Mouse (Mus musculus): ENCODE results near the gene Lrrc28.

The Lrrc28 gene

DNA sequence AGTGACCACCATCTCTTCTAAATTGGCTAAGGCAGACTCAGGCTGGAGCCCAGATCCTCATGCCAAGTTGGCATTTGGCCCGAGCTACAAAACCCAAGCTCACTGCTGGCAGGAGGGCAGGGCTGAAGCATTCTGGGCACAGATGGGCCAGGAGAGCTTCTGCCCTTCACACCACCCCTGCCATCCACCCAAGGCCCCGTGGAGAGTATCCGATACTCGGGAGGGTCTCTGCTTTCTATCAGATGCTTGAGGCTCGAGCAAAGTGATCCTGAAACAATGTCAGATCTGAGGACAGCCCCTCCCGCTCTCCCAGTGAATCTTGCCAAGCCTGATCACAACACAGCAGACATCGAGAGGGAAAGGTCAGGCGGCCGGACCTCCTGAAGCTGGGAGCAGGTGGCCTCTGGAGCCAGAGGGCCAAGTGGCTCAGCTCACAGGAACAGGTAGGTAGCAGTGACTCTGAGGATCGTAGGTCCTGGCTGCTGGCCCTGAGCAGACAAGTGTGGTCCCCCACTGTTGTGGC, 157.1 kb downstream of the Lrrc28 start:
- peak; percentile 80 for DNase-seq (ENCODE audit: inconsistent ontology term)

DNA sequence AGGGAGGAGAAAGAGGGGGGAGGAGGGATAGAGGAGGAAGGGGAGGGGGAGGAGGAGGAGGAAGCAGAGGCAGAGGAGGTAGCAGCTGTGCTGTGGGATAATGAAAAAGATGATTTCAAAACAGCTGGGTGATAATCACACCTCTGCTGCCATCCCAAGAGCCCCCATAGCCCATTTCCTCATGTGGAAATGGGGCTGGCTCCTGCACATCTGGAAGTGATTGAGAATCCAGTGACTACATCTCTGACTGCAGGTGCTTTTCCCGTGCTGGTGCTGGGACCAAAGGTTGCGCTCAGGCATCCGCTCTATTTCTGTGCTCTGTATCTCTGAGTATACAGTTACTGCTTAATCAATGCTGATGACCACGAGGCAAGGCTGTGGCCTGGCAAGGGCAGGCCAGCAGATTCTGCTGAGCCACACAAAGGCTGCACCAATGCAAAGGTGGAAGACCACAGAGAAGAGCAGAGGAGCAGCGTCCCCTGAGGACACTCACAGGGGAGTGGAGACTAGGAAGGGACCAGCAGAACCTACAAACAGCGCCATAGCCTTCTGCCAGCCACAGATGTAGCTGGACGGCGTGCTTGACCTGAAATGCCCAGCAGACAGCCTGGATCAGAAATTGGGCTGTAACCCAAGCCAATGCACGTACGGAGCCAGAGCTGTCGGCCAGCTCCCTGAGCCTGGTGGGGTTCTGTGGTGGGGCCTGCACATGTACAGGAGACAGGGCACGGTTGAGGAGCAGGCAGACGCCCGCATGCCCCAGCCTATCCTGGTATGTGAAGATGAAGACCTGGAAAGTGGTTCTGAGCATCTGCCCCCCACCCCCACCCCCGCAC, 157.9 kb downstream of the Lrrc28 start:
- peak; percentile 58 for DNase-seq (ENCODE audit: inconsistent ontology term)

DNA sequence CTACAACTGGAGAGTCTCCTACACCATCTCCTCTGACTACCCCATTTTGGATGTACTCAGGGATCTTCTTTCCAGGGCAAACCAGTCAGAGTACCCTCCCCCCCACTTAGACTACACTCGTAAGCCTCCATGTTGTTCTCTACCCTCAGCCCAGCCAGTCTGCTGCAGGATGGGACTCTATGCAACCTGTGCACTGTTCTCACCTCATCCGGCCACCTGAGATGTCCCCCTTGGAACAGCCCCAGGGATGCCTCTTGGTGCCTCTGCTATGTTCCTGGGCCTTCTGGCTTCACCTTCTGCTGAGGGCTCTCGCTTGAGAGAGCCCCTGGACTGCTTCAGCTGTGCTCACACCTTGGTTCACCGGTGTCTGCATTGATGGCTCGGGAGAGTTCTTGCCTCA, 158.7 kb downstream of the Lrrc28 start:
- no peak for DNase-seq (ENCODE audit: inconsistent ontology term)

DNA sequence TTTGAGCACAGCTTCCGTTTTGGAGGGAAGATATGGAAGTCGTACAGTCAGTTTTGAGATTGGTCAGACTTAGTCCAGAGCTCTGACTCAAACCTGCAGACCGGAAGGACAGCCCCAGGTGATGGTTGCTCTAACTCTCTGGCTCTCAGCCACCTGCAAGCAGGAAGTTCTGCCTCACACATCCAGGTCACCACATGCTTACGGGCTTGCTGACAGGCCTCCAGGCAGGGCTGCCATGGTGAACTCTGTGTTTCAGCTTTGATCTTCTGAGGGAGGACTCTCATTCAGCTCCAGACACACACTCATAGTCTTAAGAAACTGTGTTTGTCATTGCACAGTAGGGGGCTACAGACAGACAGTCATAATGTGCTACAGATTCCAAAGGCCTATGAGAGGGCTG, 161.4 kb downstream of the Lrrc28 start:
- DNase-seq (ENCODE audit: inconsistent ontology term), result no peak

DNA sequence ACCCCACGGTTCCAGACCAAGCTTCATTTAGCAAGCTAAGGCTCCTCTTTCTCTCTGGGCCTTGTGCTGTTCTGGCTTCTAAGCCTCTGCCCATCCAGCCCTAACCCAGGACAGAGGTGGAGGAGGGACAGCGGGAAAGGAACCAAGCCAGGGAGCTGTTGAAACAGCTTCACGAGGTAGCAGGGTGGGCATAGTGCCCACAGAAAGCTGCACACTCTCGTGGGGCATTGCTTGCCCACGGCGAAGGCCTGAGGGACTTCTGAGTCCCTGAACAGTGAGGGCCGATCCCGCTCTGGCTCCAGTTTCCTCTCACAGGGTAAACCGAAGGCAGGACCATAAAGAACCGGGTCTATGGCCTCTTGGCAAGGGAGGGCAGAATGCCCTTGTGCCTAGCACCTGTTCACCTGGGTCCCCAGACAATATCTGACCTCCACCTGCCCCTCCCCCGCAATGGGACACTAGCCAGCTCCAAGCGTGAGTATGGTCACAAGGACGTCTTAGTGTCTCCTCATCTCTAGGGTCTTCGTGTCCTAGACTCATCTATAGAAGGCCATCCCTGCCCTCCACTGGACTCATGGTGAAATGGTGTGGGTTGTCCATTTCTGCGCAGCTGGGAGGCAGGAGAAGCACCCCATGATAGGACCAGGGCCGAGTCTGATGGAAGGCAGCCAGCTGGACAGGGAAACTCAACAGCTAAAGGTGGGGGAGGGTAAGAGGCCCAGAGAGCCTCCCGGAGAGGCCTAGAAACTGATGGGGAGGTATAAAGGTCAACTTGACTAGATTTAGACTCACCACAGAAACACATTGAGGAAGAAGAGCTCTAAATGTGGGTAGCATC, 165.3 kb downstream of the Lrrc28 start:
- no peak for DNase-seq (ENCODE audit: inconsistent ontology term)

DNA sequence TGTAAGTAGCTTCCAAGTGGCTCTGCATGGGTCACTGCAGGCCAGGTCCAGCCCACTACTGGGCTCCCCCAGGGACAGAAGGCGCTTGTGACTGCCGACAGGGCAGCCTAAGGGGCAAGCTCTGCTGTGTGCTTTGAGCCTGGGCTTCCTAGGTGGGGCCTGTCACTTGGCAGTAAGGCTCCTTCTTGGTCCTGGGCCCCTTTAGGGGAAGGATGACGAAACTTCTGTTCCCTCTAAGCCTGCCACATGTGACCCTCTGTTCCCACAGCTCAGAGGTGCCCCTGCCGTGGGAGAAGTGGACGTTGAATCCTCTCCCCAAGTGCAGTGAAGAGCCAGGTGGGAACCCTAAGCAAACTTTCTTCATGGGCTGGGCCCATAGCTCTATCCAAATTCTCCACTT, 165.9 kb downstream of the Lrrc28 start:
- no peak for DNase-seq (ENCODE audit: inconsistent ontology term)

DNA sequence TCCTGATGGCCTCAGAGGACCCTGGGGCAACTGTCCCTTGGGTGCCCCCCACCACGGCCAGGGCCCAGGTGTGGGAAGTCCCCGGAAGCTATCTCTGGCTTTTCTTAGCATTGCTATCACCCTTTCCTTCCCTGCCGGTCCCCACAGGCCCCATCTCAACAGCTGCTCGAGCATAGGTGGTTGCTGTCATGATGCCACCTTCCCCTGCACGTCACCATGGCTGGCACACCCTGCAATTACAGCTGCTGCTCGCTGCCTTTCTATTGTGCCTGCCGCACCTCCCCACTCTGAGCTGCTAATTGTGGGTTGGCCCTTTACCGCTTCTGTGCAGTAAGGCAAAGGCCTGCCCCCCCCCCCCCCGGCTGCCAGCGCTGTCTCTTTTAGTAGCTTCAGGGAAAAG, 167.1 kb downstream of the Lrrc28 start:
- DNase-seq (ENCODE audit: inconsistent ontology term), result no peak

DNA sequence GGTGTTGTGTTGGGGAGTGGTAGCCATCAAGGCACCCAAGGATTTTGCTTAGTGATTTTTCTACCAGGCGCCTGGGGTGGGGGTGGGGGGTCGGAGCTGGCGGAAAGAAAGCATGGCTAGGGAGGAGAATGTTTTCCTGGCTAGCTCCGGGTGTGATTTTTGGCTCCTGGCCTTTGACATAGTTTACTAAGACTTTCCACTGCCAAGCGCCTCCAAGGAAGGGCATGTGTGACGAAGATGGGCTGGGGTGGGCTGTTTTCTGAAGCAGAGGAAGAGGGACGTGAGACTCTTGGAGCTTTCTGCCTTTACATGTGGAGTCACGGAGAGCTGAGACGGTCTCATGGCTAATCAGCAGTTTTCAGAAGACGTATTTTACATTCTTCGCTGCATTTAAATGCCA, 173.8 kb downstream of the Lrrc28 start:
- no peak for DNase-seq (ENCODE audit: inconsistent ontology term)

DNA sequence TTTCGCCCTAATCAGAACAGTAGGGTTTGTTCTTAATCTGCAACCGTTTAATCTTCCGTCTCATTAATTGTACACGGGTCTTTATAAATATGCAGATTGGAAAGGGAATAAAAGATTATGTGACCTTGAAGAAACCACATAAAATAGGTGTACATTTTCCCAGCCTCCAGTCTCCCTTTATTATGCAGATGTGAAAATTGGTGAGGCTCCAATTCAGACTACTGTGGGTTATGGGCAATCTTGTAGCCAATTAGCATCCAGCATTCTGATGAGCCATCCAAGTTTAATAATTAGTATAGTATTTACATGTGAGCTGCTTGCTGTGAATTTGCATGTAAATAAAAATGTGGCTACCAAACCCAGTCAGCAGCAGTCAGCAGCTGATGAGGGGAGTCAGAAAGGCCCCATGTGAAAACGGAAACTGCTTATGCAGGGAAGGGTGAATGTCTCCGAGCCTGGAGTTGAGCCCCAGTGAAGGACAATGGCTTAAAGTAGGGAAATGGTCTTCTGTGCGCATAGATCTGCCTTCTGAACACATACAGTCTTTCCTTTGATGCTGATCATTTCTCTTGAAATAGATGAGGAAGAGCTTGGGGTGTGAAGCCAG, 176.2 kb downstream of the Lrrc28 start:
- no peak for DNase-seq (ENCODE audit: inconsistent ontology term)

DNA sequence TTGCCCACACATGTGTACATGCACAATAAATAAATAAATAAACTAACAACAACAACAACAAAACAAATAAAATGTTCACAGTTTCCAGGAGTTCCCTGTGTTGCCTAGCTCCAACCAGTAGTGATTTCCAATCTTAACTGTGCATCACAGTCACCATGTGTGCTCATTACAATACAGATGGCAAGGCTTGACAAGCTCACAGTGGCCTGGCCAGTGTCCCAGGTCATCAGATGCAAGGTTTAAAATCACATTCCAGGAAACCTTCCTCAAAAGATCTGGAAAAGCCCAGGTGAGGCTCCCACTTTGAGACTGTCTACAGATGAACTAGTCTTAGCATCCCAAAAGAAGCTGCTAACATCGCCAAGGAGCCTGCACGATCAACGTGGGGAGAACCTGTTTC, 176.9 kb downstream of the Lrrc28 start:
- no peak for DNase-seq (ENCODE audit: inconsistent ontology term)

DNA sequence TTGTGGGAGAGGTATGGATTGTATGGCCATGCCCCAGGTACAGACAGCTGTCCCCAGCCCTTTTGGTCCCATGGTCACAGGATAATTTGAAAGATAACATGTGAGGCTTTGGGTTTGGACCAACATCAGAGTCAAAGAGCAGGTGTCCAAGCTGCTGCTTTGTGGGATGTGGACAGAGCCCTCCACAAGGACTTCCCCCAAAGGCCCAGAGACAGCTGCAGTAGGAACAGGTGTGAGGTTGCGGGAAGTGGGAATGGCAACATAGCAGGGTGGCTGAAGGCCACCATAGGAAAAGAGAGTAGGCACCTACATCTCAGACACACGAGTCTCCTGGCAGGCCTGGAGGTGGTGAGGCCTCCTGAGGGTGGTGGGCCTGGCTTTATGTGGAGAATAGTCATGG, 178.7 kb downstream of the Lrrc28 start:
- no peak for DNase-seq (ENCODE audit: inconsistent ontology term)

DNA sequence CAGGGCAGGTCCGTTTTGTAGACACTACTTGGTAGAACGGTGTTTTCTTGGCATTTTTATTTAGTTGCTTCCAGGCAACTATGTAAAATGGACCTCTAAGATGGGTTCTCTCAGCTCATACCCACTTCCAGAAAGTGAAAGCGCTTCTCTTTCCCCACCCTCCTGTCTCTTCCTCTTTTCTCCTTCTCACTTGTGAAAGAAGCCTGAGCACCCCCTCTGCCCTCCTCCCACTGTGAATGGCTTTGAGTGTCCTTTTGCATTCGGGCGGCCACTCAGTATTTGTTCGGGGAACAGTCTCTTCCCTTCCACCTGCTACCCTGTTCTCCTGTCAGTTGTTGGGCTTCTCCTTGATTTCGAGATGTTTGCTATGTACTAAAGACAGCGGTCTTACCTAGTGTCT, 180.4 kb downstream of the Lrrc28 start:
- DNase-seq (ENCODE audit: inconsistent ontology term), result no peak

DNA sequence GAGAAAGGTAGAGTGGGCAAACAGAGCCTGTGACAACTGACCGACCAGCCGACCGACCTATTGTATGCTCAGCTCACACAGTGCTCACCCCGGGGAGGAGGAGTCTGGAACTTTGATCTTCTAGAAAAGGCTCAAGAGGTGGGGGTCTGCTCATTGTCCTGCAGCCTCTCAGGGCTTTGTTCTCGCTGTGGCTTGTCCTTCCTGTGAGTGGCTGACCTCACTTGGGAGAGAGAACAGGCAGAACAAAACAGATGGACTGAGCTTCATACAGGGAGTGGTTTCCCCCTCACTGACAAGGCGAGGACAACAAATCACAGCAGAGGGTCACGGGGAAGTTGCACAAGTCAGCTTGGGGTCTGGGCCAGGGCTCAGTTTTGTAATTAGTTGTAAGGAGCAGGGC, 181.5 kb downstream of the Lrrc28 start:
- no peak for DNase-seq (ENCODE audit: inconsistent ontology term)
